Mouse (Mus musculus) hindbrain, embryonic 10.5 days (tissue): ENCODE data around the gene Abca14. TPM values are rescaled to one million over a fixed set of nuclear protein-coding genes. Genes with fewer than 3 reads are reported as not detected.
A peak's percentile ranks its signal among the peaks of the same experiment; 100 is the strongest.

Source experiments
- DNase-seq: peaks from one replicate; pipeline ENCODE4 v3.0.0-alpha.2; 2017; ENCODE audit warnings: low spot score
- H3K27ac ChIP-seq: fragments of 300-500 bp; sonication (generic); 2 replicates; pipeline ENCODE4 v1.5.1; 2016; ENCODE audit warnings: mild to moderate bottlenecking, moderate library complexity
- H3K27me3 ChIP-seq: fragments of 300-500 bp; sonication (generic); 2 replicates; pipeline ENCODE4 v1.6.1; 2016; ENCODE audit warnings: mild to moderate bottlenecking; ENCODE audit not compliant: poor library complexity, insufficient read depth, severe bottlenecking
- H3K36me3 ChIP-seq: fragments of 300-500 bp; sonication (generic); 2 replicates; pipeline ENCODE4 v1.6.1; 2016; ENCODE audit warnings: mild to moderate bottlenecking, moderate library complexity
- H3K4me1 ChIP-seq: fragments of 300-500 bp; sonication (generic); replicated peaks from 2 replicates; pipeline ENCODE4 v1.6.1; 2016; ENCODE audit warnings: mild to moderate bottlenecking
- H3K4me3 ChIP-seq: fragments of 300-500 bp; sonication (generic); 2 replicates; pipeline ENCODE4 v1.5.1; 2016; ENCODE audit warnings: mild to moderate bottlenecking, moderate library complexity
- H3K9me3 ChIP-seq: fragments of 300-500 bp; sonication (generic); 2 replicates; pipeline ENCODE4 v1.6.1; 2016; ENCODE audit warnings: mild to moderate bottlenecking, moderate library complexity
- WGBS: fragments of 180-500 bp; shearing (Covaris S2); methylation state at CpG from one replicate; pipeline ENCODE4 v1.1.7; 2016; 5-methylcytosine and 5-hydroxymethylcytosine counted together
- polyA plus RNA-seq: library from polyadenylated mRNA; unstranded; fragments of >200 nt; fragmentation: Nextera tagmentation; extraction: Ambion mirVana; gene quantifications from 2 replicates; pipeline ENCODE4 v1.2.1, GENCODE M21; 2016

The Abca14 gene
- not detected in 2 replicates for polyA plus RNA-seq

DNA sequence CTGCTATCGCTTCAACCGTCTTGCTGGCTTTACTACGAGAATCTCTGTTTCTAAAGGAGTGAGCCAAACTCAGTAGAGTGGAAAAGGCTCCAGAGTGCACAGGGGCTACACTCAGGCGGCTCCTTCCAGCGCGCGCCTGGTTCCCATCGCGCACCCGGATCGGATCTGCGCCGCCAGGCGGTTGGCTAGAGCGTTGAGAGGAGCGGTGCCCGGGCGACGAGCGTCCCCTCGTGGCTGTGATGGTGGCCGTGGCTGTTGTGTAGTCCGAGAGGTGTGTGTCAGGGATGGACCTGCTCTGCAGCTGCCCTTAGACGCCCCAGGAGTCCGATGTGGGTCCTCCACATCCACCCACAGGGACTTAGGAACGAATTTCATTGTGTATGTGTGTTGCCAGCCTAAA lies at the start of gene Abca14:
Gene Abca14, plus strand, starts transcription at position 173 of the 400 bp plus-strand sequence.
- Histone ChIP-seq H3K36me3 (no peaks in the 10 kb centered on the region), H3K4me1 (peaks cover 15% of the 10 kb centered on the region), H3K9me3 (no peaks in the 10 kb centered on the region), H3K27me3 (peaks cover 41% of the 10 kb centered on the region), H3K27ac (no peak within 1 kb of the TSS), H3K4me3 (no peak within 1 kb of the TSS)
- WGBS = 4% methylated on average over 26 of the region's 26 CpGs
- DNase-seq = peak; percentile 87

DNA sequence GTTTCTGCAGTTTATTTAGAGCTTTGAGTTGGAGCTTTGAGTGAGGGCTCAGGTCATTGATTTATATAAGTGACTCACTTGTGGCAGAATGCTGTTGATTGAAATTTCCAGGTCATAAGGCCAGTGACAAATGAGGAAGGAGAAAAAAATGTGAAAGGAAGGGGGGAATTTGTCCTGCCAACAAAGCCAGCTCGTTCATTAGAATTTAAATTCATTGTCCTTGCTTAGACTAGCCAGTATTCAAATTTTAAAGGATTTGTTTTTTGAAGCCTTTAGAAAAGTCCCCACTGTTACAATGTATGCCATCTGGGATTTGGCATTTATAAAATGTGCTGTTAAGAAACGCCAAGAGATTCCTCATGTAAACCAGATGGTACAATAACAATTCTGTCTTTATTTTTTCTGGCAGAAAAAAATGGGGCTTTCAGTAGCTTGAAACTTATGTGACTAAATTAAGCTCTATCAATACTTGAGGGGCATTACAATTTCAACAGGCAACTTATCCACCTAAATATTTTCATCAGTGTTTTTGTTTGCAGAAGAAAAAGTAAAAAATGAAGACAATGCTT lies 46.8 kb upstream of the Abca14 start:
- Histone ChIP-seq H3K4me1 (peaks cover 24% of the 10 kb centered on the region), H3K27ac (peak overlapping the region; percentile 14; the same call in 1 of the 2 replicates), H3K27me3 (no peaks in the 10 kb centered on the region), H3K4me3 (no peak overlapping the region), H3K36me3 (no peaks in the 10 kb centered on the region), H3K9me3 (no peaks in the 10 kb centered on the region)
- no peak for DNase-seq
- WGBS = 36% methylated on average over 2 of the region's 2 CpGs

DNA sequence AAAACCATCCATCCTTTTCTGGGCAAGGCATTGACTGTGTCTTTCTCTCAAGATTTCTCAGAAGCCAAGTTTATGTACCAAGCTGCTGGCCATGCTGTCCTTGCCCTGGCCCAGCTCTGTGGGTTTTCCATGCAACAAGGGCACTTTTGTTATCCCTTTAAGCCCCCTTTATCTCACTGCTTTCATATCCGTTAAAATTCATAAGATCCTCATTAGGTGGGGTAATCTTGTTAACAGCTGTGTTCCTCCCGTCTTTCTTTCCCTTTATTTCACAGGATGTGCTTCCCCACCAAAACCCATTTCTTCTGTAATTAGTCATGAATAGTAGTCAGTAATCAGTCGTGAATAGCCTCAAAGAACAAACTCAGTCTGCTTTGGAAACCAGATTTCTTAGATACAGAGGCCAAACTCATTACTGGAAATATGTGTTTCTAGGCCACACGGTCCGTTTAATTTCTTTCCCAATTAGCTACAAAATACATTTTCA lies 46.1 kb upstream of the Abca14 start:
- H3K27ac ChIP-seq = peak overlapping the region; percentile 14
- H3K36me3 ChIP-seq = no peaks in the 10 kb centered on the region
- H3K4me3 ChIP-seq = no peak overlapping the region
- no peak for DNase-seq
- H3K4me1 ChIP-seq = peaks cover 24% of the 10 kb centered on the region
- H3K9me3 ChIP-seq = no peaks in the 10 kb centered on the region
- no peaks in the 10 kb centered on the region for H3K27me3 ChIP-seq
- 56% methylated on average over 5 of the region's 5 CpGs for WGBS

DNA sequence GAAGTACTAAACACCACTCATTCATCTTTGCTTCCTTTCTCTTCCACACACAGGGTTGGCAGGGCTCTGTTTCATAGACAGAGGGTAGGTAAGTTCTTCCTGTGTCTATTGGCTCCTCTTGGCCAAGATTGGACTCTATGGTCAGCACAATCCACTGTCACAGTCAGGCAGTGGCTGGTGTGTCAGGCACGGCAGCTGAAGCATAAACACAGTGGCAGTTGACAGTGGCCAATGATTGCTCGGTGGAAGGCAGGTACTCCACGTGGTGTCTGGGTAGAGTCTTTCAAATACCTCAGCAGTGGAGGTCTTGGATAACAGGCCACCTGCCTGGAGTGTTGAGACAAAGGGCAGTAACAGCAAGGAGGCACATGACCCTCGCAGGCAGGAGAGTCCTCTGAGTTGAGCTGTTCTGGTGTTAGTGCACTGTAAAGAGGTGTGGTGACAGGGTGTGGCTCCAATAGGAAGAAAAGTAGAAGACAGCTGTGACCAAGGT lies 45.6 kb upstream of the Abca14 start:
- 38% methylated on average over 4 of the region's 4 CpGs for WGBS
- Histone ChIP-seq H3K9me3 (no peaks in the 10 kb centered on the region), H3K27ac (peak overlapping the region; percentile 14), H3K27me3 (no peaks in the 10 kb centered on the region), H3K4me1 (peaks cover 24% of the 10 kb centered on the region), H3K36me3 (no peaks in the 10 kb centered on the region), H3K4me3 (no peak overlapping the region)
- DNase-seq = no peak

DNA sequence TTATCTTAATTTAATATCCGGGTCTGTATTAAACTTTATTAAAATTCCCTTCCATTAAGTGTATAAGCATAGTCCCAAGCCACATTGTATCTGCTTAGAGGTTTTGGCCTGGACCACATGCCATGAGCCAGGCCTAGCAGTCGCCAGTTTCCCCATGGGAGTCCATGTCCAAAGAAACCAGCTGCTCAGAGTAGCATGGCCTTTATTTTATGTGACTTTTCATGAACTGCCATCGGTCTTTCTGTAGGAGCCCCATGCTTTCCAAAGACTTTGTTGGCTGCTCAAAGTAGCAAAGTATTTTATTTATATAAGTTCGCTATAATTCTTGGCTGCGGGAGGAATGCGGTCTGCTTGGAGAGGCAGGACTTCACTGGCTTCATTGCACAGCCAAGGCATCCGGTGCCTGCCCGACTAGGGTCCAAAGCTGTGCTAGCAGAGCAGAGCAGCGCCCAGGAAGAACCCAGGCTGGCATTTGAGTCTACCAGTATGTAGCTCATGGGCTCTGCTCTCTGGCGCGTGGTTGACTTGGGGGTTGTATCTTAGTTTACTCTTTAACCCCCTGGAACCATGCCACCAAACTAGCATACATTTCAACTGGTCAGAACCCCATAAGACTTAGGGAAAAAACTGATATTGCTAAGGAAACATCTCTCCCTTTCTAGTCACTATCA lies 40.0 kb upstream of the Abca14 start:
- no peak for DNase-seq
- 91% methylated on average over 11 of the region's 11 CpGs for WGBS
- H3K27ac ChIP-seq = no peak overlapping the region
- no peaks in the 10 kb centered on the region for H3K4me1 ChIP-seq
- no peak overlapping the region for H3K4me3 ChIP-seq
- no peaks in the 10 kb centered on the region for H3K36me3 ChIP-seq
- H3K27me3 ChIP-seq = no peaks in the 10 kb centered on the region
- no peaks in the 10 kb centered on the region for H3K9me3 ChIP-seq

DNA sequence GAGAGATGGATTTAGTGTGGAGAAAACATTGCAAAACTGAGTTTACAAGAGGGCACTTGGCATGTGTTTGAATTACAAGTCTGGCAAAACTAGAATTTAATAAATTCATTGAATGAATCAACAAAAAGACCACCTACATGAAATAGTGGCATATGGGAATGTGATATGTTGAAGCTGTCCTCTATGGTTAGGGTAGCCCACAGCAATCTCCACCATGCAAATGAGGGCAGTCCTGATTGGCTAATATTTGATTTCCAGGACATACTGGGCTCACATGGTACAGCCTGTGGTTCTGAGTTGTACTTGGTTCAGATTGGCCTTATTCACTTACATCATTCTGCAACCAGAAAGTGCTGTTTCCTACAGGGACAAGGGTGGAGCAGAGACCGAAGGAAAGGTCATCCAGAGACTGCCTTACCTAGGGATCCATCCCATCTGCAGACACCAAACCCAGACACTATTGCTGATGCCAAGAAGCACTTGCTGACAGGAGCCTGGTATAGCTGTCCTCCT lies 31.5 kb upstream of the Abca14 start:
- H3K27ac ChIP-seq = no peak overlapping the region
- no peaks in the 10 kb centered on the region for H3K9me3 ChIP-seq
- H3K27me3 ChIP-seq = no peaks in the 10 kb centered on the region
- H3K4me1 ChIP-seq = no peaks in the 10 kb centered on the region
- no peak overlapping the region for H3K4me3 ChIP-seq
- no peaks in the 10 kb centered on the region for H3K36me3 ChIP-seq
- WGBS = 84% methylated on average over 1 of the region's 1 CpGs
- DNase-seq = no peak

DNA sequence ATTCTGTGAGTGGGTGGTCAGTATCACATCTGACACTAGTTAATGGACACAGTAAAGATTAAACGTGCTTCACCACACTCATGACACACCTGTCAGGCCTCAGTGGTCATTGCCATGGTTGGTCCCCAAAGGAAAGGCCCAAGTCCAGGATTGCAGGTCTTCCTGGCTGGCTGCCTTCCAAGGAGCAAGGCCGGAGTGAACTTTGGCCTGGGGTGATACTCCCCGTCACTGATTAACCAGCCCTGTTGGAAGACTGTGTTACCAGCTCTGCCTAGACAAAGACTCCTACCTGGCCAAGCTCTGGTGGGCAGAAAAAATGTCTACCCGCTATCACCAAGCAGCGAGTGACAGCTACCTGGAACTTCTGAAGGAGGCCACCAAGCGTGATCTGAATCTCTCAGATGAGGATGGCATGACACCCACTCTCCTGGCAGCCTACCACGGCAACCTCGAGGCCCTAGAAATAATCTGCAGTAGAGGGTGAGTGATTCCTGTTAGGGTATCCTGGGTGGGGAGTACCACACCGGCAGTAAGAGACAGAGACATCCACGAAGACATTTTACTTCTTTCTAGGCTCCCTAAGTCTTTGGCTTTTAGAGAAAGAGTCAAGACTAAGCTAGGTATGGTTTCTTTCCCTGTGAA lies 30.0 kb upstream of the Abca14 start, which contains the start of gene Anks4b:
Gene Anks4b, plus strand, starts transcription at position 256 of the 642 bp plus-strand sequence.
- H3K27me3 ChIP-seq = no peaks in the 10 kb centered on the region
- no peaks in the 10 kb centered on the region for H3K4me1 ChIP-seq
- 87% methylated on average over 10 of the region's 10 CpGs for WGBS
- no peak within 1 kb of the TSS for H3K27ac ChIP-seq
- no peaks in the 10 kb centered on the region for H3K36me3 ChIP-seq
- DNase-seq = no peak
- H3K9me3 ChIP-seq = no peaks in the 10 kb centered on the region
- no peak within 1 kb of the TSS for H3K4me3 ChIP-seq

DNA sequence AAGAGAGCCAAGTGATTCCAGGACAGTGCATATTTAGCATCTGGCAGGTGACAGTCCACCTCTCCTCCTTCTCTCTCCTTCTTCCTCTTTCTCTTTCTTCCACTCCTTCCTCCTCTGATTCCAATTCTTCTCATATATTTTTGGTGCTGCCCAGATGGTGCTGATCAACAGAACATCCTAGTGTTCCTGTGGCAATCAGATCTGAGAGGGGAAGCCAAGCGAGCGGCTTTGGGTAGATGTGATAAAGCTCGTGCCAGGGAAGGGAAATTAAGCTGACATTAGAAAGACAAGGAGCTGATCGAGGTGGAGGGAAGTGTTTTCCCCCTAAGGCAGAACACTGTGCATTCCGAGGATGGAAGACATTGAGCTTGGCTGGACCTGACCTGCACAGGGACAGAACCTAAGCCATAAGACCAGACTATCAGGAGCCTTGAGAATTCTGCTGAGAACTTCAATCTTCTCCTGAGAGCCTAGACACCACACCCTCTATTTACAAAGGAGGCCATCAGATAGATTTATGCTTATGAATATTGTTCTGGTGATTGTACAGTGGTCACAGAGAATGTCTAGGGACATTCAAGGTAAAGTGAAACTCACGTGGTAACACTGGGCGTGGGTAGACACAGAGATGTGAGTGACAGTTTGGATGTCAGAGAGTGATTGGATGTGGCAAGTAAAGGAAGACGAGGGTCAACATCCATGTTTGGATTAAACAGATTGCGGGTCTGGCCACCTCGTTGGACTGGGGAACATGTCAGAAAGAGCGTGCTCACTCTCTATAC lies 28.8 kb upstream of the Abca14 start:
- Histone ChIP-seq H3K36me3 (no peaks in the 10 kb centered on the region), H3K27me3 (no peaks in the 10 kb centered on the region), H3K9me3 (no peaks in the 10 kb centered on the region), H3K27ac (no peak overlapping the region), H3K4me3 (no peak overlapping the region), H3K4me1 (no peaks in the 10 kb centered on the region)
- no peak for DNase-seq
- 88% methylated on average over 11 of the region's 11 CpGs for WGBS

DNA sequence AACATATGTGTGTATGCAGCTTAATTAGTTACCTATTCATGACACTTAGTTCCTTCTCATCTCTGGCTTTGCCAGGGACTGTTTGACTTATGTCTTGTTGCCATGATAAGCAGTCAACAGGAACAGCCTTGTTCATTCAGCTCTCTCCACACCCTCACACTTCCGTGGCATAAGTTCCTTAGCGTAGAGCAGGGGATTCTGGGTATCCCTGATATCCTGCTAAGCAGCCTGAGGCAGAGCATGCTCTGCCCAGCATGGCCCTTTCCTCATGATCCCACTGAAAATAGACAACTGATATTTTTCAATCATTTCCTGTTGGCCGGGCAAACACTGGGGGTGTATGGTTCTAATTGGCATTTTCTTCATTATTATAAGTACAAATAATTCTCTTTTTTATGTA lies 26.1 kb upstream of the Abca14 start:
- H3K27me3 ChIP-seq = no peaks in the 10 kb centered on the region
- H3K27ac ChIP-seq = no peak overlapping the region
- no peak overlapping the region for H3K4me3 ChIP-seq
- DNase-seq = no peak
- no peaks in the 10 kb centered on the region for H3K9me3 ChIP-seq
- 86% methylated on average over 3 of the region's 3 CpGs for WGBS
- no peaks in the 10 kb centered on the region for H3K36me3 ChIP-seq
- H3K4me1 ChIP-seq = no peaks in the 10 kb centered on the region

DNA sequence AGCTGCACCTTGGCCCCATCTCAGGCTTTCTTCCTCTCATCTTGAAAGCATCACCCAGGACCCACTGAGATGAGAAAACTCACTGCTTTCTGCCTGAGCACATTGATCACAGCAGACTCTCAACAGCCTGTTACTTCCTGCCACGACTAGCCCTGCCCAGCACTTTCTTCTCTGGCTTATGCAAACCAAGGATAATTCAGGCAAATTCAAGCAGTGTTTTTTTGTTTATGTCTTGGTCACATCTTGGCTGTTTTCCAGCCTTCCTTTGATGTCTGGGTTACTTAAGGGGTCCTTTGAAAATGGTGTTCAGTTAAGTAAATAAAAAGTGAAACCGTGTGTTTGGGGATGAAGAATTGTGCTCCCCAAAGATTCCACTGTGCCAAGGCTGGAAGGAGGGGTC lies 24.8 kb upstream of the Abca14 start:
- Histone ChIP-seq H3K36me3 (no peaks in the 10 kb centered on the region), H3K27me3 (no peaks in the 10 kb centered on the region), H3K27ac (no peak overlapping the region), H3K4me3 (no peak overlapping the region), H3K4me1 (no peaks in the 10 kb centered on the region), H3K9me3 (no peaks in the 10 kb centered on the region)
- no peak for DNase-seq
- WGBS = 50% methylated on average over 2 of the region's 2 CpGs

DNA sequence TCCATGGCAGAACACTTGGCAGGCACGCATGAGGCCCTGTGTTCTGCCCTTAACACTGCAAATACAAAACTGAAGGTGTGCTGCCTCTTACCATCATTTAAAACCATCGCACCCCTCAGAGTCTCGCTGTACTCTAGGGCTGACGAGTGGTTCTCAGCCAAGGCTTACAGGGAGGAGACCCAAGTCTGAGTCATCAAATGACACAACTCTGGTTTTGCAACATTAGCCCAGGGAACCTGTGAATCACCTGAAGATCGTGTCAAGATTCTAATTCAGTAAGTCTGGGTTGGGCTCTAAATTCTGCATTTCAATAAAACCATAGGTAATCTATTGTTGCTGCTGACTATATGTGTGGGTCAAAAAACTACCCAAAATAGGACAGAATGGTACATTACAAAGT lies 23.2 kb upstream of the Abca14 start:
- Histone ChIP-seq H3K4me1 (no peaks in the 10 kb centered on the region), H3K9me3 (no peaks in the 10 kb centered on the region), H3K36me3 (no peaks in the 10 kb centered on the region), H3K4me3 (no peak overlapping the region), H3K27me3 (no peaks in the 10 kb centered on the region), H3K27ac (no peak overlapping the region)
- DNase-seq = no peak
- WGBS = 83% methylated on average over 5 of the region's 5 CpGs

DNA sequence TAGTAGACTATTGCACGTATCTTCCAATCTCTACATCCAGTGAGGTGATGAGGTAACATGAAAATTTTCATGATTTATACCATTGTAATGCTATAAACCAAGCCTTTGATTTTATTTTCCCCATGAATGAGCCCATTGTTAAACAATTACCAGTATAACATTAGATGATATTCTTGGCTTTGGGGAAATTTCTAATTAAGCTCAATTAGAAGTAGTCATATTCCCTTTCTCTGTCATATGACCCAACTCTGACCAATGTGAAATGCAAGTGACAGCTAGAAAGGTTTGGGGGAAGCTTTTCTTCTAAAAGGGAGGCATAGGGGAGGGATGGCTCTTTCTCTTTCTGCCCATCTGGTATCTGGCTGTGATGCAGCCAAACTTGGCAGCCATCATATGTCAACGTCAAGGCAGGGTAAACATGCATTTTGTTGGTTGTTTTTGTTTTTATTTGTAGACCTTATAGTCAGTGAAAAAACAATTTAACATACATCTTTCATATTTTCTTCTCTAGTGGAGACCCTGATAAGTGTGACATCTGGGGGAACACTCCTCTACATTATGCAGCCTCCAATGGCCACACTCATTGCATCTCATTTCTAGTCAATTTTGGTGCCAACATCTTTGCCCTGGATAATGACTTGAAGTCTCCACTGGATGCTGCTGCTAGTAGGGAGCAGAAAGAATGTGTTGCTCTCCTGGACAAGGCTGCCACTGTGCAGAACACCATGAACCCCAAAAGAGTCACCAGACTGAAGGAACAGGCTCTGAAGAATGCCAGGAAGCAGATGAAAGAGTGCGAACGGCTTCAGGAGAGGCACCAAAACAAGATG lies 22.1 kb upstream of the Abca14 start:
- Histone ChIP-seq H3K36me3 (no peaks in the 10 kb centered on the region), H3K4me1 (no peaks in the 10 kb centered on the region), H3K27me3 (no peaks in the 10 kb centered on the region), H3K4me3 (no peak overlapping the region), H3K27ac (no peak overlapping the region), H3K9me3 (no peaks in the 10 kb centered on the region)
- no peak for DNase-seq
- 95% methylated on average over 4 of the region's 4 CpGs for WGBS
